Comparison of ENCODE assay signal across 21 mouse cellular contexts in the genomic region with DNA sequence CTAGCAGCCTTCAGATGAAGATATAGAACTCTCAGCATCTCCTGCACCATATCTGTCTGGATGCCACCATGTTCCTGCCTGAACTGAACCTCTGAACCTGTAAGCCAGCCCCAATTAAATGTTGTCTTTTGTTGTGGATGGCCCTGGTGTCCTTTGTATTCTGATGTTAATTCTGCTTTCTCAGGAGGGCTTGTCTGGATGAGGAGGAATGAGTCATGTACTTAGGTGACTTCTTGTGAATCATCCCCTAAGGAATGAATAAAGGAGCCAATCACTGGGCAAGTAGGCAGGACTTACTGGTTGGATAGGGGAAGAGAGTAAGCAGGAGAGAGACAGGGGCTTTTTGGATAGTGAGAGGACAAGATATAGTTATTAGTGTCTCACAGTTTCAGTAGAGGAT.
"Had no signal": no experiment of that assay in that cellular context is flagged by ENCODE, and none has a peak within 500 bp of the region (broad histone marks: within the 10 kb centered on the region; RNA-seq: fewer than 3 reads in every experiment).

No protein-coding gene starts in this region.

- DNase-seq: gastrocnemius, postnatal 14 days; heart, adult 2 months; heart, postnatal 14 days; heart, postnatal 36 days; kidney, adult 18-20 months; kidney, adult 8-10 months; kidney, postnatal 14 days; kidney, postnatal 36 days; layer of hippocampus, adult 9-11 months; layer of hippocampus, postnatal 36 days; left cerebral cortex, postnatal 4 days had no signal

- H3K4me3 ChIP-seq: heart, adult 2 months; heart, embryonic 13.5 days; heart, embryonic 15.5 days; hindbrain, embryonic 12.5 days; intestine, embryonic 15.5 days; limb, embryonic 13.5 days; limb, embryonic 15.5 days; liver, embryonic 12.5 days had no signal

- H3K9ac ChIP-seq: heart, embryonic 13.5 days; heart, embryonic 15.5 days; hindbrain, embryonic 12.5 days; hindbrain, embryonic 14.5 days; intestine, embryonic 15.5 days; limb, embryonic 13.5 days; limb, embryonic 15.5 days; liver, embryonic 12.5 days; liver, embryonic 14.5 days had no signal

- H3K36me3 ChIP-seq: heart, embryonic 13.5 days; heart, embryonic 15.5 days; hindbrain, embryonic 12.5 days; intestine, embryonic 15.5 days; limb, embryonic 13.5 days; limb, embryonic 15.5 days; liver, embryonic 12.5 days had no signal

- H3K9me3 ChIP-seq: heart, embryonic 15.5 days; hindbrain, embryonic 12.5 days; intestine, embryonic 15.5 days; limb, embryonic 15.5 days; liver, embryonic 12.5 days had no signal

- H3K27ac ChIP-seq: heart, adult 2 months; heart, embryonic 13.5 days; heart, embryonic 15.5 days; hindbrain, embryonic 12.5 days; hindbrain, embryonic 14.5 days; intestine, embryonic 15.5 days; kidney, postnatal 0 days; limb, embryonic 13.5 days; limb, embryonic 15.5 days; liver, embryonic 12.5 days; liver, embryonic 14.5 days had no signal

- H3K4me1 ChIP-seq: heart, embryonic 13.5 days; heart, embryonic 15.5 days; hindbrain, embryonic 12.5 days; intestine, embryonic 15.5 days; limb, embryonic 15.5 days; liver, embryonic 12.5 days had no signal
